Mouse (Mus musculus) testis, adult 2 months (tissue): ENCODE measurements around the gene Bcl2l10. TPM values are rescaled to one million over a fixed set of nuclear protein-coding genes. Genes with fewer than 3 reads are reported as not detected.

Experiments
- H3K27ac ChIP-seq: fragments of 200-500 bp; 2 replicates; pipeline ENCODE4 v1.5.1; 2012; ENCODE audit warnings: low read depth, low read length; ENCODE audit not compliant: control insufficient read depth, insufficient read depth
- H3K27me3 ChIP-seq: fragments of 200-500 bp; 2 replicates; pipeline ENCODE4 v1.6.1; 2012; ENCODE audit warnings: mild to moderate bottlenecking, low read length, moderate library complexity; ENCODE audit not compliant: control insufficient read depth, insufficient read depth
- H3K36me3 ChIP-seq: fragments of 200-500 bp; 2 replicates; pipeline ENCODE4 v1.6.1; 2012; ENCODE audit warnings: mild to moderate bottlenecking, low read length; ENCODE audit not compliant: control insufficient read depth, insufficient read depth
- H3K4me1 ChIP-seq: fragments of 200-500 bp; 2 replicates; pipeline ENCODE4 v1.6.1; 2012; ENCODE audit warnings: low read length; ENCODE audit not compliant: control insufficient read depth, insufficient read depth
- H3K4me3 ChIP-seq: fragments of 200-500 bp; 2 replicates; pipeline ENCODE4 v1.5.1; 2012; ENCODE audit warnings: low read depth, mild to moderate bottlenecking, low read length, moderate library complexity, mixed read lengths; ENCODE audit not compliant: control insufficient read depth
- CTCF ChIP-seq: fragments of 200-500 bp; IDR thresholded peaks from 2 replicates; pipeline ENCODE4 v1.5.1; 2012; ENCODE audit warnings: low read depth, mild to moderate bottlenecking, inconsistent platforms, low read length, moderate library complexity; ENCODE audit not compliant: control insufficient read depth, insufficient read depth, insufficient replicate concordance
- POLR2A ChIP-seq: fragments of 200-500 bp; IDR thresholded peaks from 2 replicates; pipeline ENCODE4 v1.6.1; 2012; ENCODE audit warnings: low read depth, mild to moderate bottlenecking, inconsistent platforms, low read length, moderate library complexity; ENCODE audit not compliant: control insufficient read depth
- polyA plus RNA-seq: library from polyadenylated mRNA; depleted of rRNA; stranded (reverse); fragments of >200 nt; gene quantifications from 2 replicates; pipeline ENCODE4 v1.2.3, GENCODE M21; 2012; rRNA removed

The Bcl2l10 gene
- polyA plus RNA-seq, 1 experiment, result not detected

DNA sequence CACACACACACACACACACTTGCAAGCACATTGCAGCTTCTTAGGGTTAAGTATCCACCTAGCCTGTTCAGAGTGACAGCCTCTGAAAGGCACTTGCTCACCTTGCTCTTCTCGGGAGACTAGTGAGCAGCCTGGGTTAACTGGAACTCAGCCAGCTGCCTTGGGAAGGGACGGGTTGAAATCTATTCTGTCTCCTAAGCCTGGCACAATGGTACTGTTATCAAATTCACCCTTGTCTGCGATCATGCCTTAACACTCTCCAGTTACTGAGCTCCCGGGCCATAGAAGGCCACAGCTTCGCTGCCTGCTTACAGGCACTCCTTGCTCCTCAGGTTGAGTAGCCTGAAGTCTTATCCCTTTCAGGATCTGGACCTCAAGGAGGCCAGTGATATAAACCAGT is 53.1 kb downstream of the Bcl2l10 start:
- no peaks in the 10 kb centered on the region for H3K36me3 ChIP-seq
- H3K4me1 ChIP-seq, result peaks cover 6% of the 10 kb centered on the region
- no peak overlapping the region for H3K4me3 ChIP-seq
- TF ChIP-seq CTCF (no peak), POLR2A (no peak)
- no peak overlapping the region for H3K27ac ChIP-seq
- H3K27me3 ChIP-seq, result no peaks in the 10 kb centered on the region

Other genes starting within 250 kb of the Bcl2l10 start
- 1.3 and 1.6 TPM in 2 replicates for gene Myo5c, start 115.7 kb upstream of the Bcl2l10 start, polyA plus RNA-seq
- 3.7 and 4.0 TPM in 2 replicates for gene Gnb5, start 41.5 kb upstream of the Bcl2l10 start, polyA plus RNA-seq
- gene Mapk6, start 62.2 kb downstream of the Bcl2l10 start, polyA plus RNA-seq, result 204 and 209 TPM in 2 replicates
- 12.2 and 13.6 TPM in 2 replicates for gene Leo1, start 93.8 kb downstream of the Bcl2l10 start, polyA plus RNA-seq
- 6.3 and 7.9 TPM in 2 replicates for gene Tmod3, start 211.9 kb downstream of the Bcl2l10 start, polyA plus RNA-seq